Mouse (Mus musculus) midbrain, embryonic 11.5 days (tissue): ENCODE measurements around the gene Mast4. TPM values are rescaled to one million over a fixed set of nuclear protein-coding genes. Genes with fewer than 3 reads are reported as not detected.

Source experiments
- ATAC-seq: fragments of 200-750 bp; cut with Nextera tagmentation; 2 replicates; pipeline ENCODE4 v1.8.0; 2017; ENCODE audit warnings: moderate TSS enrichment, moderate library complexity; ENCODE audit not compliant: low FRiP score
- DNase-seq: peaks from one replicate; pipeline ENCODE4 v3.0.0; 2015; ENCODE audit warnings: low spot score; ENCODE audit errors: missing footprints
- H3K27ac ChIP-seq: fragments of 300-500 bp; sonication (generic); 2 replicates; pipeline ENCODE4 v1.5.1; 2014; ENCODE audit warnings: low read depth, low read length
- H3K27me3 ChIP-seq: fragments of 300-500 bp; sonication (generic); 2 replicates; pipeline ENCODE4 v1.6.1; 2014; ENCODE audit warnings: mild to moderate bottlenecking, low read length, moderate library complexity, mixed read lengths; ENCODE audit not compliant: control insufficient read depth, insufficient read depth
- H3K36me3 ChIP-seq: fragments of 300-500 bp; sonication (generic); 2 replicates; pipeline ENCODE4 v1.6.1; 2014; ENCODE audit warnings: mild to moderate bottlenecking, low read length, moderate library complexity, mixed read lengths; ENCODE audit not compliant: control insufficient read depth, insufficient read depth
- H3K4me1 ChIP-seq: fragments of 300-500 bp; sonication (generic); 2 replicates; pipeline ENCODE4 v1.6.1; 2014; ENCODE audit warnings: low read length; ENCODE audit not compliant: control insufficient read depth, insufficient read depth
- H3K4me2 ChIP-seq: fragments of 300-500 bp; sonication (generic); 2 replicates; pipeline ENCODE4 v1.6.1; 2014; ENCODE audit warnings: mild to moderate bottlenecking, moderate library complexity
- H3K4me3 ChIP-seq: fragments of 300-500 bp; sonication (generic); 2 replicates; pipeline ENCODE4 v1.5.1; 2014; ENCODE audit warnings: low read depth, low read length
- H3K9ac ChIP-seq: fragments of 300-500 bp; sonication (generic); 2 replicates; pipeline ENCODE4 v1.6.1; 2014; ENCODE audit warnings: low read length
- H3K9me3 ChIP-seq: fragments of 300-500 bp; sonication (generic); 2 replicates; pipeline ENCODE4 v1.6.1; 2016; ENCODE audit warnings: low read length; ENCODE audit not compliant: control insufficient read depth
- WGBS: fragments of 180-500 bp; shearing (Covaris S2); extraction: QIAGEN DNeasy Blood & Tissue Kit; methylation state at CpG from one replicate; pipeline ENCODE4 v1.1.7; 2014; 5-methylcytosine and 5-hydroxymethylcytosine counted together
- polyA plus RNA-seq: library from polyadenylated mRNA; unstranded; fragments of >200 nt; fragmentation: Nextera tagmentation; extraction: Ambion mirVana; gene quantifications from 2 replicates; pipeline ENCODE4 v1.2.1, GENCODE M21; 2014

Gene Mast4
- polyA plus RNA-seq, 1 experiment from 2014 or later, result 20.4 TPM

DNA sequence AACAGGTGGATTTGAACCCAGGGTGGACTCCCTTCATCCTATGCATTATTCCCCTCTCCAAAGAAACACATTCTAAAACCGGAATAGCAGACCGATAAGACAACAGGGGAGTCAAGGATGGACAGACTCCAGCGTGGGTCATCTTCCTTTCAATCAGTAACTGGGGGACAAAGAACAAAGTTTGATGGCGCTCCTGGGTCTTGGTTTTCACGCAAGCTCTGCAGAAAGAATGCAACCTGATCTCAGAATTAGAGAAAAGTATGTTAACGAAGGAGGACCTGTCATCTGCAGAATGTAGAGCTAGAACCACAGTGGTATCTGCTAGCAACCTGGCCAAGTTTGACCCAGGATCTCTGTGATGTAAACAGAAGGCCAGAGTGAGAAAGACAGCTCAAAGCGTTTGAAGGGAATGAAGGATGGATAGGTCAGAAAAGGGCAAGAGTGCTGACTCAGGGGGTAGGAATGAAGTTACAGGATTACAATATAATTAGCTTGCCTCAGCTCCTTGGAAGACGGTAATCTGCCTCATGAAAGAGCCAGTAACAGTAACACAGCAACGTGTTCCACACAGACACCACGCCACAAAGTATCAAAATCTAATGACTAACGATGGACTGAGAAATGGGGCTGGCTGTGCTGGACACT, 345.9 kb downstream of the Mast4 start:
- Histone ChIP-seq H3K27me3 (no peaks in the 10 kb centered on the region), H3K4me3 (no peak overlapping the region), H3K4me2 (no peak overlapping the region), H3K9me3 (no peaks in the 10 kb centered on the region), H3K4me1 (peaks cover 2% of the 10 kb centered on the region; the same call in 1 of the 2 replicates), H3K27ac (no peak overlapping the region), H3K9ac (no peak overlapping the region), H3K36me3 (no peaks in the 10 kb centered on the region)
- peak; percentile 59 for DNase-seq
- ATAC-seq, result no peak
- WGBS, result 72% methylated on average over 11 of the region's 11 CpGs

DNA sequence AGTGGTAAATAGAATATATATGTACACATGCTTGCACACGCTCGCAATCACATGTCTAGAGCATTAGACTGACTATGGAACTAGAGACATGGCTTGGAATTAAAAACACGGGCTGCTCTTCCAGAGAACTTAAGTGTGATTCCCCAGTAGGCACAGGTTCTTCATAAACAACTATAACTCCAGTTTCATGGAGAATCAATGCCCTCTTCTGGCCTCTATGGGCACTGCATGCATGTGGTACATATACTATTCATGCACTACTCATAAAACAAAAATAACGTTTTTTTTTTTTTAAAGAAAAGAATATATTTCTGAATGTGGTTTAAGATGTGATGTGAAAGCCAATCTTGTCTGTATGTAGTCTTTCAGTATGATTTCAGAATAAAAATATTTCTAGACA, 349.7 kb downstream of the Mast4 start:
- Histone ChIP-seq H3K4me1 (no peaks in the 10 kb centered on the region), H3K36me3 (no peaks in the 10 kb centered on the region), H3K27ac (no peak overlapping the region), H3K9me3 (no peaks in the 10 kb centered on the region; the same call in 1 of the 2 replicates), H3K4me2 (no peak overlapping the region), H3K9ac (no peak overlapping the region), H3K27me3 (no peaks in the 10 kb centered on the region), H3K4me3 (no peak overlapping the region)
- 96% methylated on average over 4 of the region's 4 CpGs for WGBS
- DNase-seq, result peak; percentile 61
- no peak for ATAC-seq

DNA sequence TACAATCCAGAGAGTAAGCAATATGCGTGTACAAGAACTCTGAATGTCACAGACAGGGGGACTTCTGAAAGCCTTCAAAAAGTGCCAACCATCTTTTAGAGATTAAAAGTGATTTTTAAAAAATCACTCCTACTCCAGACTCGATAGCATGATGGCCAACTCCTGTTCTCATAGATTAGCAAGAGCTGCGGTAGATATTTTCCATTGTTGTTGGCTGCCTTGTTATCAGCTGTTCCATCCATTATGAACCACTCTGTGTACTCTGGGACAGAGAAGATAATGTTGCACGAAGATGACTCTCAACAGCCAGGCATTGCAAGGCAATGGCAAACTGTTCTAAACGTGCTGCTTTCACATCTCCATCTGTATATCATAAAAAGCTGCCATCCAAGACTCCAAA, 360.4 kb downstream of the Mast4 start:
- DNase-seq (no peak), ATAC-seq (no peak)
- Histone ChIP-seq H3K9ac (no peak overlapping the region), H3K9me3 (no peaks in the 10 kb centered on the region), H3K4me1 (no peaks in the 10 kb centered on the region), H3K4me3 (no peak overlapping the region), H3K27me3 (no peaks in the 10 kb centered on the region), H3K4me2 (no peak overlapping the region), H3K36me3 (no peaks in the 10 kb centered on the region), H3K27ac (no peak overlapping the region)
- WGBS, result 89% methylated on average over 5 of the region's 5 CpGs

DNA sequence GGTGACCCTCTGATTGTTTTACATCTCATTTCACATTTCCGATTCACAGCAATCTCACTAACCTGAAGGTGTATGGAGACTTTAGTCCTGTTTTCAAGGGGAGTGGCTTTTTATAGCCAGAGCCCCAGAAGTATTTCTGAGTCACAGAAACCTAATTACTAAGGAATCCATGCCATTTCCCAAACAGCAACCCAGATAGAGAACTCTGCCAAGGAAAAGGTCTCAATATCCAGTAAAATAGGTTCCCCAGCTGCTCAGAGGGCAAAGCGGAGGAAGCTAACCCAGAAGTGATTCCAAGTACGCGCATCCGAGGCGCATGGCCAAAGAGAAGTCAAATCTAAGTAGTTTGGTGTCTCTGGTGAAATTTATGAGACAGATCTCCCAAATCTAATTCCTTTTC, 370.8 kb downstream of the Mast4 start:
- no peak overlapping the region for H3K4me2 ChIP-seq
- no peak overlapping the region for H3K27ac ChIP-seq
- WGBS, result 96% methylated on average over 6 of the region's 6 CpGs
- no peaks in the 10 kb centered on the region for H3K9me3 ChIP-seq
- no peak overlapping the region for H3K9ac ChIP-seq
- H3K27me3 ChIP-seq, result no peaks in the 10 kb centered on the region
- no peak for ATAC-seq
- H3K36me3 ChIP-seq, result no peaks in the 10 kb centered on the region
- H3K4me3 ChIP-seq, result no peak overlapping the region
- no peak for DNase-seq
- H3K4me1 ChIP-seq, result no peaks in the 10 kb centered on the region; the same call in 1 of the 2 replicates

DNA sequence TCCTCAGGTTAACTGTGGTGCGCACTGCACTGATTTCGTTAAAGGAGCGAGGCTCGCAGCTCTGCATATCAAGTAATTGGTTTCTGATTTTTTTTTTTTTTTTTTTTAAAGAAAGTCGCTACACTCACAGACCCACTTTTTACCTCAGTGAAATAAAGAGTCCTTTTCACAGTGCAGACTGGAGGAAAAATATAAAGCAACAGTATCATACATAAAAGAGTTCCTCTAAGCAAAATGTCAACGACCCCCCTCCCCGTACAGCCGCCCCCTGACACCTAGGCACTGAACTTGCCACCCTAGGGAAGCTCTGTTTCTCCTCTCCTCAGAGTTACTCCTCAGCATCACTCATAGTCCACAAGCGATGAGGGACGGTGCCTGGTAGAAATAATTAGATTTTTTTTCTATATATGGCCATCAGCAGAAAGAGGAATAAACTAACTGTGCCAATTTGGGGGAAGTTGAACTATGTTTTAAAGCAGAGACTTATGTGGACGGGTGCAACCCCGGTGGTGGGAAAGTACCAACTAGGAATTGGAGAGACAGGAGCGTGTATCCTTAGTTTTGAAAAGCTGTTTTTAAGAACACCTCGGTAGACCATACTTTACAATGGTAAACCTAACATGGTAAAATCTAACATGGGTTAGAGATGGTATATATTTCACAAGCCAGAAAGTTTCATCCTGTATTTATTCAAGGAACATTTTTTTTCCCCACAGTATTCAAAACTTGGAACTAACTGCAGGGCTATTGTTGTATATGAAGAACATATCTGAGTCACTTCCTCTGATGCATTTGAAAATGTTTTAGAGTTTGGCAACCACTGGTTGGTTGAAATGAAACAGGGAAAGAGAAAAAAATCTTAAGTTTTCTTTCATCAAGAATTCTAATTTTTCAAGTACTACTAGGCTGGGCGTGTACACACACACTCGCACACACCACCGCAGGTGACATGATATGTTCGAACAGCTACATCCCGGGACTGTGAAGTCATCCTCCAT, 375.7 kb downstream of the Mast4 start:
- peak; percentile 51; the same call in 1 of the 2 replicates for ATAC-seq
- Histone ChIP-seq H3K36me3 (no peaks in the 10 kb centered on the region), H3K9me3 (no peaks in the 10 kb centered on the region), H3K9ac (peak overlapping the region; percentile 36), H3K4me2 (peak overlapping the region; percentile 49), H3K4me1 (peaks cover 11% of the 10 kb centered on the region), H3K4me3 (peak overlapping the region; percentile 23), H3K27ac (peak overlapping the region; percentile 20; the same call in 1 of the 2 replicates), H3K27me3 (no peaks in the 10 kb centered on the region)
- 57% methylated on average over 19 of the region's 19 CpGs for WGBS
- DNase-seq, result peak; percentile 84

DNA sequence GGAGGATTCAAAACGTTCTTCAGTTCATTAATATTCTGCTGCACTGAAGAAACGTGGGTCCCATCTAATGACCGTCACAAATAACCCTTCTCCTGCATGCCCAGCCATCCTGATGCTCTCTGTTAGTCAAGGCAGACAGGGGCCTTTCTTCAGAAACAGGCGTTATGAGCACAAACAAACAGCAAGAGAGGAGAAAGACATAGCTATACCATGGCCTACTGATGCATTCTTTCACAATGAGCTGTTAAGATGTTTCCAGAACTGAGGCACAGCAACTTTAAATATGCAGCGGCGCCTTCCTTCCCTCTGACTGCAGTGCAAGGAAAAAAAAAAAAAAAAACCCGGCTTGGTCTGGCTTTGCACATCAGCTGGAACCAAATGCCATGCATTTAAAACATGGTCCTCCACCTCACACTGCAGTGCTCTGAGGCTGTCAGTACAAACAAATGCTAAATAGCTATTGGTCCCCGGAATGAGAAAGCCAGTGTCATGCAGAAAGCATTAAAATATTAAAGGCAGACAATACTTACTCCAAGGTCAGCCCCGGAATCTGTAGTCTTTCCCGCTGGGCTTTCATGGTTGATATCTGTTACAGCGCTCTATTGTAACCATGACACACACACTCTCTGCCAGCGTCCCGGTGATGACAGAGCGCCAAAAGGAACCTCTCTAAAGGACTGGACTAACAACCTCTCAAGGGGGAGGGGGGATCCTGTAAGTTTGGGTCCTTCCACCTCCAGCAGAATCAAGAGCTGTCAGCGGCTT, 376.6 kb downstream of the Mast4 start:
- Histone ChIP-seq H3K4me2 (peak overlapping the region; percentile 49), H3K4me3 (peak overlapping the region; percentile 23), H3K9me3 (no peaks in the 10 kb centered on the region), H3K27ac (peak overlapping the region; percentile 54; the same call in 1 of the 2 replicates), H3K36me3 (no peaks in the 10 kb centered on the region), H3K9ac (peak overlapping the region; percentile 43), H3K4me1 (peaks cover 11% of the 10 kb centered on the region), H3K27me3 (no peaks in the 10 kb centered on the region)
- DNase-seq, result peak; percentile 93
- peak; percentile 93 for ATAC-seq
- WGBS, result 4% methylated on average over 15 of the region's 15 CpGs

DNA sequence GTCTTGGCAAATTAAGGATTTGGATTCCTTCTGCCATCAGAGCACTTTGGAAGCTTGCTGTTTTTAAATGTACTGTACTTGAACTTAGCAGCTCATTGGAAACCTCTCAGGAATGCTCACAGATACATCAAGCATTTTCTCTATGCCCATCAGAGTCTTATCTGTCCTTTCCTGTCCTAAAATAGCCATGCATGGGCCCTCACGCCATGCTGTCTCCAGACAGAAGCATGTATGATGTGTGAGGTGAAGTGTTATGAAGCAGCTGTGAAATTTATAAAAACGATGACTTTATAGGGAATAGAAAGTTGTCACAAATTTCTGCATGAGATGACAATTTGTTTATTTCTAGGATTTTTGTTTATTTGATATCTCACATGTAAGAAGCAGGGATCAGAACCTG, 378.8 kb downstream of the Mast4 start:
- Histone ChIP-seq H3K9ac (no peak overlapping the region), H3K36me3 (no peaks in the 10 kb centered on the region), H3K4me1 (peaks cover 11% of the 10 kb centered on the region), H3K27ac (no peak overlapping the region), H3K27me3 (no peaks in the 10 kb centered on the region), H3K4me3 (no peak overlapping the region), H3K9me3 (no peaks in the 10 kb centered on the region), H3K4me2 (no peak overlapping the region)
- no peak for ATAC-seq
- DNase-seq, result no peak
- 88% methylated on average over 2 of the region's 2 CpGs for WGBS

DNA sequence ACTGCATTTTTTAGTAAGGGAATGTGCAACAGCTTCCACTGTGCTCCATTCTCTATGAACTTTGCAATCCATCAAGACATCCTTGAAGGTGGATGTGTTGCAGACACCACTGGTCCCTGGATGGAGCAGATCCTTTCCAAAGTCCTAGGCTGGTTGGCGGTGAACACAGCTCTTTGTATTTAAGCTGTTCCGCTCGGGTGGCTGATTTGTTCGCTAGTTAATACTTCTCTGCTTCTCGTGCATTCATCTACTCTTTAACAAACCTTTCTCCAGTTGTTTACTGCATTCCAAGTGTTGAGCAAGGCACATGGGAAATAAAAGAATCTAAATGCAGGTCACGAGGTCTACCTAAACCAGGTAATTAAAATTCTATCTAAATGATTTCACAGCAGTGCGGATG, 384.5 kb downstream of the Mast4 start:
- Histone ChIP-seq H3K9ac (no peak overlapping the region), H3K27ac (no peak overlapping the region), H3K36me3 (no peaks in the 10 kb centered on the region), H3K27me3 (no peaks in the 10 kb centered on the region), H3K4me3 (no peak overlapping the region), H3K9me3 (no peaks in the 10 kb centered on the region), H3K4me1 (peaks cover 5% of the 10 kb centered on the region), H3K4me2 (no peak overlapping the region)
- DNase-seq (no peak), ATAC-seq (no peak)
- WGBS, result 39% methylated on average over 7 of the region's 7 CpGs
